Mouse (Mus musculus): ENCODE measurements around the gene Ngb. TPM values are rescaled to one million over a fixed set of nuclear protein-coding genes. Genes with fewer than 3 reads are reported as not detected.

Gene Ngb
- polyA plus RNA-seq, 1 experiment from 2014 or later, result 0.12 TPM

DNA sequence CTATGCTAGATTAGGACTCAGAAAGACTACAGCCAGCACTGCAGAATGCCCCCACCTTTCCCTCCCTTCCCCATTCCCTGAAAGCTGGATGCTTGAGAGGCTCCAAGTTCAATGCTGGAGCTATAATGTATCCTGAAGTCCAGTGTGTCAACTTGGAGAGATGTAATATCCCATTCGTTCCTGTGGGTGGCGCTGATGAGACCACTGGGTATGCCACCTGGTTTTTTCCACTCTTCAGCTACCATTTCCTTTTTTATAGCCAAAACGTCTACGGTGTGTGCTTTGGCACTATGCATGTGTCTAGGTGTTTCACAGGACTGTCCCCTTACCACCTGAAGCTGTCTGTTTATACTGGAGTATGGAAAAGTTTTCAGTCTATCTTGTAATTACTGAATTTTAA, 14.0 kb downstream of the Ngb start:
- Histone ChIP-seq H3K4me3 (no peak overlapping the region), H3K27me3 (replicated peaks; ENCODE audit: low read depth, poor library complexity, severe bottlenecking) (no peaks in the 10 kb centered on the region), H3K4me1 (no peaks in the 10 kb centered on the region), H3K27ac (replicated peaks) (no peak overlapping the region), H3K36me3 (replicated peaks) (no peaks in the 10 kb centered on the region), H3K9me3 (no peaks in the 10 kb centered on the region)
- 39% methylated on average over 4 of the region's 4 CpGs for WGBS
- no peak for DNase-seq (ENCODE audit: low spot score)

GRCm38 (mm10) chr12:87087236-87087635, 15.1 kb downstream of the Ngb start:
- Histone ChIP-seq H3K4me1 (no peaks in the 10 kb centered on the region), H3K36me3 (replicated peaks) (no peaks in the 10 kb centered on the region), H3K27ac (replicated peaks) (no peak overlapping the region), H3K4me3 (no peak overlapping the region), H3K27me3 (replicated peaks; ENCODE audit: low read depth, poor library complexity, severe bottlenecking) (no peaks in the 10 kb centered on the region), H3K9me3 (no peaks in the 10 kb centered on the region)
- WGBS, result 64% methylated on average over 7 of the region's 7 CpGs
- no peak for DNase-seq (ENCODE audit: low spot score)

GRCm38 (mm10) chr12:87082797-87083196, 19.5 kb downstream of the Ngb start:
- no peak for DNase-seq (ENCODE audit: low spot score)
- Histone ChIP-seq H3K27me3 (replicated peaks; ENCODE audit: low read depth, poor library complexity, severe bottlenecking) (no peaks in the 10 kb centered on the region), H3K9me3 (no peaks in the 10 kb centered on the region), H3K4me3 (no peak overlapping the region), H3K4me1 (no peaks in the 10 kb centered on the region), H3K36me3 (replicated peaks) (no peaks in the 10 kb centered on the region), H3K27ac (replicated peaks) (no peak overlapping the region)
- WGBS, result 79% methylated on average over 8 of the region's 8 CpGs

DNA sequence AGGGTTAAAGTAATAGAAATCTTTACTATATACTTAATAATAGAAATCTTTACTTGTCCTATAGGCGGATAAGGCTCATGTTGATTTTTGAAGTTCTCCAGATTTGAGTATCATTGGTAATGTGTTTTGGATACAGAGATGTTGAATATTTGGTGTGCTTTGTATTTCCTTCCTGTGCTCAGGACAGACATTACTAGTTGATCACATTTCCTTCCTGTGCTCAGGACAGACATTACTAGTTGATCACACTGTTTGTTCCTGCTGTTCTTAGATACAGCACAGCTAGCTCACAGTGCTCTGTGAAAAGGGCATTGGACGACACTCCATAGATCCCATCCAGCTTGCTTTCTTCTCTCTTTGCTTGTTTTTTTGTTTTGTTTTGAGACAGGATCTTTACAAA, 25.7 kb downstream of the Ngb start:
- no peak for DNase-seq (ENCODE audit: low spot score)
- no peak overlapping the region for H3K4me3 ChIP-seq
- H3K27ac ChIP-seq (replicated peaks), result no peak overlapping the region
- no peaks in the 10 kb centered on the region for H3K4me1 ChIP-seq
- whole genome bisulfite sequencing, result 87% methylated on average over 2 of the region's 2 CpGs
- H3K27me3 ChIP-seq (replicated peaks; ENCODE audit: low read depth, poor library complexity, severe bottlenecking), result no peaks in the 10 kb centered on the region
- H3K36me3 ChIP-seq (replicated peaks), result no peaks in the 10 kb centered on the region
- no peaks in the 10 kb centered on the region for H3K9me3 ChIP-seq

DNA sequence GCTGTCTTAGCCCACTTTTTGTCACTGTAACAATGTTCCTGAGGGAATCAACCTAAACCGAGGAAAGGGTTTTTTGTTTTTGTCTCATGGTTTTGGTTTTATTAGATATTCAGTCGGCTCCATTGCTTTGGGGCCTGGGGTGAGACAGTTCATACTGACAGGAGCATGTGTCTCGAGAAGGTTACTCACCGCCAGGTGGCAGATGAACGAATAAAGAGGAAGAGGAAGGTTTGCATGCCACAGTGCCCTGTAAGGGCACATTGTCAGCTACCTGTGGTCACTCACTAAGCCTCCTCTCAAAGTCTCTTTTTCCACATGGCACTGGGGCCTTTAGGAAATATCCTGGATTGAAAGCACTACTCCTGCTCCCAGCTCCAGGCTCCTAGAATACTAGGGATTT, 31.8 kb downstream of the Ngb start:
- Histone ChIP-seq H3K4me1 (no peaks in the 10 kb centered on the region), H3K9me3 (no peaks in the 10 kb centered on the region), H3K27me3 (replicated peaks; ENCODE audit: low read depth, poor library complexity, severe bottlenecking) (no peaks in the 10 kb centered on the region), H3K36me3 (replicated peaks) (no peaks in the 10 kb centered on the region), H3K27ac (replicated peaks) (no peak overlapping the region), H3K4me3 (no peak overlapping the region)
- WGBS, result 75% methylated on average over 5 of the region's 5 CpGs
- no peak for DNase-seq (ENCODE audit: low spot score)

GRCm38 (mm10) chr12:87066429-87066828, 35.9 kb downstream of the Ngb start:
- 0 out of 2 replicates have a peak, but pooled peaks cover 3% of the 10 kb centered on the region for H3K4me1 ChIP-seq
- DNase-seq (ENCODE audit: low spot score), result no peak
- H3K36me3 ChIP-seq (replicated peaks), result no peaks in the 10 kb centered on the region
- H3K9me3 ChIP-seq, result no peaks in the 10 kb centered on the region
- 94% methylated on average over 5 of the region's 5 CpGs for WGBS
- H3K27me3 ChIP-seq (replicated peaks; ENCODE audit: low read depth, poor library complexity, severe bottlenecking), result no peaks in the 10 kb centered on the region
- H3K4me3 ChIP-seq, result no peak overlapping the region
- H3K27ac ChIP-seq (replicated peaks), result no peak overlapping the region

DNA sequence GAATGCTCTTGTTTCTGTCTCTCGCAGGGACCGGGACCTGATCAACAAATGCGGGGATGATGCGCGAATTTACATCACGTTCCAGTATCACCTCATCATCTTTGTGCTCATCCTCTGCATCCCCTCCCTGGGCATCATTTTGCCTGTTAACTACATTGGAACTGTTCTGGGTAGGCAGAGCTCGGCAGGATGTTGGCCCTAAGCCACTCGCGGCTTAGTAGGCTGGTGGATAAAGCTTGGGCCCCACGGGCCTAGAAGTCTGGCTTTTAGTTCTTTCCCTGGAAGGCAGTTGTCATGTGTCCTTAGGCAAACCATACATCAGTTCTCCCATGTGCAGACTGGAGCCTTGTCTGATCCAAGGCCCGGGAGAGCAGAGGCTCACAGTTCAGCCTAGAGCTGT, 36.9 kb downstream of the Ngb start:
- H3K36me3 ChIP-seq (replicated peaks), result no peaks in the 10 kb centered on the region
- H3K27me3 ChIP-seq (replicated peaks; ENCODE audit: low read depth, poor library complexity, severe bottlenecking), result no peaks in the 10 kb centered on the region
- H3K4me3 ChIP-seq, result no peak overlapping the region
- H3K9me3 ChIP-seq, result no peaks in the 10 kb centered on the region
- H3K27ac ChIP-seq (replicated peaks), result no peak overlapping the region
- no peak for DNase-seq (ENCODE audit: low spot score)
- 90% methylated on average over 11 of the region's 11 CpGs for WGBS
- H3K4me1 ChIP-seq, result 0 out of 2 replicates have a peak, but pooled peaks cover 3% of the 10 kb centered on the region

- no peaks in the 10 kb centered on the region for H3K36me3 ChIP-seq (replicated peaks)
These were observed 45.3 kb downstream of the Ngb start for GRCm38 (mm10) chr12:87057066-87057465.

GRCm38 (mm10) chr12:87054873-87055272, 47.5 kb downstream of the Ngb start:
- H3K4me1 ChIP-seq, result no peaks in the 10 kb centered on the region
- no peak overlapping the region for H3K4me3 ChIP-seq
- H3K36me3 ChIP-seq (replicated peaks), result no peaks in the 10 kb centered on the region
- DNase-seq (ENCODE audit: low spot score), result no peak
- H3K9me3 ChIP-seq, result no peaks in the 10 kb centered on the region
- WGBS, result 81% methylated on average over 7 of the region's 7 CpGs
- H3K27me3 ChIP-seq (replicated peaks; ENCODE audit: low read depth, poor library complexity, severe bottlenecking), result peaks cover 7% of the 10 kb centered on the region; the same call in 1 of the 2 replicates
- no peak overlapping the region for H3K27ac ChIP-seq (replicated peaks)

More at GRCm38 (mm10) chr12:87057066-87057465, 45.3 kb downstream of the Ngb start:
- Histone ChIP-seq H3K4me1 (no peaks in the 10 kb centered on the region), H3K4me3 (no peak overlapping the region), H3K9me3 (no peaks in the 10 kb centered on the region), H3K27ac (replicated peaks) (no peak overlapping the region), H3K27me3 (replicated peaks; ENCODE audit: low read depth, poor library complexity, severe bottlenecking) (peaks cover 7% of the 10 kb centered on the region; the same call in 1 of the 2 replicates)
- no peak for DNase-seq (ENCODE audit: low spot score)
- WGBS, result 68% methylated on average over 17 of the region's 17 CpGs

DNA sequence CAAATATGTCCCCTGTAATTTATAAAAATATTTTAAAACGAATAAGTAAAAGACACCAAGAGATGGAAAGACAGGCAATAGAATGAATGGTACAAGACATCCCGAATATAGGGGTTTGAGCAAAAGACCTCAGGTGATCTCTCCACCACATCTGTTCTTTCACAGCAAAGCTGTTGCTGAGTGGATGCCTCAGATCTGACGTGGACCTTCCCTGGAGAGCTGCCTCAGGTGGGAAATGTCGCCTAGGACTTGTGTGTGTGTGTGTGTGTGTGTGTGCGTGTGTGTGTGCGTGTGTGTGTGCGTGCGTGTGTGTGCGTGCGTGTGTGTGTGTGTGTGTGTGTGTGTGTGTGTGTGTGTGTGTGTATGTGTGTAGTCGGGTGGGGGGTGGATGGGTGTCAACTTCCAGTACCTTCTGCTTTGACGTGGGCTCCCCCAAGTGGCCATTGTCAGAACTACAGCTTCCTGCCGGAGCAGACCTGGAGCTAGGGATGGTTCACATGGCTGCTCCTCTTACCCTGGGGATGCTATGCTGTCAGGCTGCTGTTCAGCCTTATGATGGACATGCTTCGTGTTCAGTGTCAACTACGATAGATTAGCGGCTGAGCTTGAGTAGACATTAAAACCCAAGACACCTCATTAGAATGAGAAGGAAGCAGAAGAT, 49.5 kb downstream of the Ngb start:
- no peaks in the 10 kb centered on the region for H3K36me3 ChIP-seq (replicated peaks)
- H3K27me3 ChIP-seq (replicated peaks; ENCODE audit: low read depth, poor library complexity, severe bottlenecking), result peaks cover 7% of the 10 kb centered on the region; the same call in 1 of the 2 replicates
- no peaks in the 10 kb centered on the region for H3K4me1 ChIP-seq
- no peak overlapping the region for H3K4me3 ChIP-seq
- no peaks in the 10 kb centered on the region for H3K9me3 ChIP-seq
- WGBS, result 23% methylated on average over 16 of the region's 16 CpGs
- peak; percentile 80 for DNase-seq (ENCODE audit: low spot score)
- H3K27ac ChIP-seq (replicated peaks), result no peak overlapping the region

- Histone ChIP-seq H3K9me3 (no peaks in the 10 kb centered on the region), H3K27me3 (replicated peaks; ENCODE audit: low read depth, poor library complexity, severe bottlenecking) (no peaks in the 10 kb centered on the region), H3K4me1 (peaks cover 8% of the 10 kb centered on the region; the same call in 1 of the 2 replicates), H3K36me3 (replicated peaks) (no peaks in the 10 kb centered on the region), H3K27ac (replicated peaks) (no peak overlapping the region), H3K4me3 (no peak overlapping the region)
- WGBS, result 57% methylated on average over 3 of the region's 3 CpGs
- no peak for DNase-seq (ENCODE audit: low spot score)
These were observed 54.8 kb downstream of the Ngb start for GRCm38 (mm10) chr12:87047536-87047935.
